25 mouse cellular contexts compared by ENCODE assay signal in the genomic region with DNA sequence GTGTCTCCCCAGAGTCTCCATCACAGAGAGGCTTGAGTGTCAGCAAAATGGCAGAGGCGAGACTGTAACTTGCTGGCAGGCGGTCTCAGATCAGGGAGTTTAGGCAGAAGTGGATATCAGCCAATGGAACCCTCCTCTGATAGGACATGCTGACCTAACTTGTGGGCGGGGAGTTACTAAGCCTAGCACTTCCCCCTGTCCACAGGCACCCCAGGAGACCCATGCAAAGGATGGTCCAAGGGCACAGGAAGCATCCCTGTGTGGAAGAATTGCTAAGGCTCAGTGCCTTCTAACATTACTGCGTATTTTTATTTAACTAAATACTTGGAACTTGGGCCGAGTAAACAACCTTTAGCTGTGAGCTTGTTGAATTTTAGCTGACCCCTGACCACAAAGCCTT. TPM values are rescaled to one million over a fixed set of nuclear protein-coding genes. Genes with fewer than 3 reads are reported as not detected.
A peak's percentile ranks its signal among the peaks of the same experiment; 100 is the strongest.
DNase-seq lines count a peak whose midpoint lies in the region; ATAC-seq and TF ChIP-seq lines count a peak whose summit lies in the region.
"Had no signal": no experiment of that assay in that cellular context is flagged by ENCODE, and none has a peak within 500 bp of the region (broad histone marks: within the 10 kb centered on the region; RNA-seq: fewer than 3 reads in every experiment).

No protein-coding gene starts in this region.

- TF ChIP-seq POLR2A in thymus, adult 2 months (IDR thresholded peaks at IDR 0.05; ENCODE audit: control insufficient read depth, extremely low read depth, insufficient read depth, low read length, poor library complexity) = no peak

- no peaks in the 10 kb centered on the region for H3K36me3 ChIP-seq in heart, embryonic 11.5 days (ENCODE audit: control insufficient read depth, insufficient read depth, low read length)
- no peaks in the 10 kb centered on the region for H3K36me3 ChIP-seq in kidney, embryonic 15.5 days
- no peaks in the 10 kb centered on the region for H3K36me3 ChIP-seq in thymus, adult 2 months (ENCODE audit: control insufficient read depth, insufficient read depth, low read length)
- H3K36me3 ChIP-seq: embryonic facial prominence, embryonic 10.5 days; heart, embryonic 10.5 days; heart, embryonic 15.5 days; hindbrain, embryonic 10.5 days had no signal

- no peak for DNase-seq in heart, postnatal 4 days
- peak; percentile 64 for DNase-seq in kidney, adult 9 months
- DNase-seq in thymus, adult 2 months = no peak
- DNase-seq in thymus, adult 18-20 months = no peak
- DNase-seq in left cerebral cortex, postnatal 10 days (ENCODE audit: extremely low spot score in 1 of 2, low spot score in 2 of 2) = no peak
- no peak for DNase-seq in right cerebral cortex, adult 2 months (ENCODE audit: low spot score in 2 of 2)
- DNase-seq: adrenal gland, adult 2 months; adrenal gland, postnatal 25 days; B cell, adult 2 months; cerebellum, adult 18-20 months; cerebellum, adult 9-11 months; cerebellum, postnatal 36 days; gastrocnemius, postnatal 36 days; heart, adult 18-20 months; heart, postnatal 14 days had no signal

- intact Hi-C loops in left cerebral cortex, postnatal 10 days (cut with DNase I) = no loop called here

- H3K9me3 ChIP-seq in heart, embryonic 11.5 days (replicated peaks; ENCODE audit: control insufficient read depth, low read length) = no peaks in the 10 kb centered on the region
- H3K9me3 ChIP-seq in kidney, embryonic 15.5 days (replicated peaks) = no peaks in the 10 kb centered on the region
- H3K9me3 ChIP-seq: embryonic facial prominence, embryonic 10.5 days; heart, embryonic 10.5 days; heart, embryonic 15.5 days; hindbrain, embryonic 10.5 days had no signal

- H3K4me3 ChIP-seq in heart, embryonic 11.5 days (ENCODE audit: low read depth, low read length) = no peak overlapping the region
- no peak overlapping the region for H3K4me3 ChIP-seq in kidney, embryonic 15.5 days (replicated peaks)
- H3K4me3 ChIP-seq in thymus, adult 2 months (ENCODE audit: control insufficient read depth, insufficient read depth, low read length) = no peak overlapping the region
- H3K4me3 ChIP-seq: embryonic facial prominence, embryonic 10.5 days; heart, embryonic 10.5 days; heart, embryonic 15.5 days; hindbrain, embryonic 10.5 days had no signal

- ATAC-seq in heart, embryonic 11.5 days (replicated peaks; ENCODE audit: insufficient number of reproducible peaks, low FRiP score, low TSS enrichment) = no peak
- ATAC-seq in kidney, embryonic 15.5 days (replicated peaks; ENCODE audit: low FRiP score) = no peak
- ATAC-seq: CD4-positive, CD25-positive, alpha-beta regulatory T cell, adult 4 months; forebrain, embryonic 14.5 days; Patski had no signal

- no peaks in the 10 kb centered on the region for H3K27me3 ChIP-seq in heart, embryonic 11.5 days (ENCODE audit: control insufficient read depth, insufficient read depth, low read length)
- H3K27me3 ChIP-seq in kidney, embryonic 15.5 days = 0 out of 2 replicates have a peak, but pooled peaks cover 2% of the 10 kb centered on the region
- H3K27me3 ChIP-seq in thymus, adult 2 months (ENCODE audit: control insufficient read depth, insufficient read depth, low read length) = no peaks in the 10 kb centered on the region
- H3K27me3 ChIP-seq: heart, embryonic 15.5 days; Patski had no signal

- WGBS in heart, embryonic 11.5 days (ENCODE audit: insufficient replicate concordance) = 34% methylated on average over 5 of the region's 5 CpGs
- WGBS in kidney, embryonic 15.5 days = 79% methylated on average over 5 of the region's 5 CpGs
- 95% methylated on average over 5 of the region's 5 CpGs for WGBS in thymus, adult 2 months

- peaks cover 32% of the 10 kb centered on the region for H3K4me1 ChIP-seq in heart, embryonic 11.5 days (ENCODE audit: control insufficient read depth, insufficient read depth, low read length)
- H3K4me1 ChIP-seq in kidney, embryonic 15.5 days = peaks cover 12% of the 10 kb centered on the region
- peaks cover 44% of the 10 kb centered on the region for H3K4me1 ChIP-seq in thymus, adult 2 months (replicated peaks; ENCODE audit: control insufficient read depth, insufficient read depth, low read length)

- no peak for TF ChIP-seq CTCF in thymus, adult 2 months (IDR thresholded peaks at IDR 0.05; ENCODE audit: borderline replicate concordance, control insufficient read depth, extremely low read depth, insufficient read depth, low read length, poor library complexity)

- no peak overlapping the region for H3K27ac ChIP-seq in heart, embryonic 11.5 days (ENCODE audit: low read depth, low read length)
- H3K27ac ChIP-seq in kidney, embryonic 15.5 days = no peak overlapping the region
- H3K27ac ChIP-seq in thymus, adult 2 months (ENCODE audit: control insufficient read depth, insufficient read depth, low read length) = peak overlapping the region; percentile 9; the same call in 1 of the 2 replicates
- H3K27ac ChIP-seq: embryonic facial prominence, embryonic 10.5 days; heart, embryonic 10.5 days; heart, embryonic 15.5 days; hindbrain, embryonic 10.5 days; hindbrain, embryonic 14.5 days had no signal

- 0 out of 2 replicates have a peak overlapping the region, but pooled peaks have one; percentile 22 for H3K9ac ChIP-seq in heart, embryonic 11.5 days (ENCODE audit: low read depth, low read length)
- no peak overlapping the region for H3K9ac ChIP-seq in kidney, embryonic 15.5 days
- H3K9ac ChIP-seq: heart, embryonic 15.5 days; hindbrain, embryonic 14.5 days had no signal

- no peak overlapping the region for H3K4me2 ChIP-seq in heart, embryonic 11.5 days
- H3K4me2 ChIP-seq in kidney, embryonic 15.5 days = no peak overlapping the region
- H3K4me2 ChIP-seq: heart, embryonic 15.5 days; hindbrain, embryonic 14.5 days had no signal

RNA-seq across cellular contexts. Expression of a gene that starts 54.7 kb away (rescaled TPM):
- polyA plus RNA-seq in heart, embryonic 11.5 days (2014; fragmentation: Nextera tagmentation; extraction: Ambion mirVana) = 3.1 and 3.2 TPM in 2 replicates
- 10 to 100 TPM; 20.1 to 24.3 TPM for total RNA-seq in heart, postnatal 4 days (2021)
- polyA plus RNA-seq in kidney, embryonic 15.5 days (2015; fragmentation: Nextera tagmentation; extraction: Ambion mirVana) = 4.1 and 4.3 TPM in 2 replicates
- polyA plus RNA-seq in thymus, adult 2 months (2012; rRNA removed) = 17.5 and 20.9 TPM in 2 replicates
- total RNA-seq in left cerebral cortex, postnatal 10 days (2021) = 10 to 100 TPM; 31.7 to 35.2 TPM
